Mouse (Mus musculus): ENCODE data around the gene Mgat5. TPM values are rescaled to one million over a fixed set of nuclear protein-coding genes. Genes with fewer than 3 reads are reported as not detected.
A peak's percentile ranks its signal among the peaks of the same experiment; 100 is the strongest.

Gene Mgat5
- total RNA-seq, 1 experiment = 11.0 TPM

DNA sequence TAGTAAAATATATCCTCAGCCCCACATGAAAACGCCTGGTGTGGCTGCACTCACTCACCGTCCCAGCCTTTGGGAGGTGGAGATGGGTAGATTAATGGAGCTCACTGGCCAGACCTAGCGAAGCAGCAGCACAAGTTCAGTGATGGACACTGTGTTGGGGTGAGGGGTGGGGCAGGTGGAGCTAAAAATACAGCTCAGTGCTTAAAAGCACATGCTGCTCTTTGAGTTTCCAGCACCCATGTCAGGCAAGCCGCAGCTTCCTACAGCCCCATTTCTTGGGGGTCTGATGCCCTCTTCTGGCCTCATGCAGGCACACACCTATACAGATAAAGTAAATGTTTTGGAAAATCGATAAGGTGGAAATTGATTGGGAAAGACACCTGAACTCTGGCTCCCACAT lies 204.7 kb downstream of the Mgat5 start:
- no peaks in the 10 kb centered on the region for H3K36me3 ChIP-seq (ENCODE audit: control insufficient read depth, insufficient read depth, low read length, poor library complexity, severe bottlenecking)
- H3K4me3 ChIP-seq (ENCODE audit: insufficient read depth in 1 of 2, low read depth in 1 of 2, low read length in 2 of 2, poor library complexity in 1 of 2, severe bottlenecking in 1 of 2) = no peak overlapping the region
- TF ChIP-seq HCFC1 (IDR thresholded peaks at IDR 0.05; ENCODE audit: borderline replicate concordance, insufficient read depth, low read length) = no peak
- peak; percentile 40; the same call in 1 of the 2 replicates for TF ChIP-seq ZC3H11A (IDR thresholded peaks at IDR 0.05; ENCODE audit: borderline replicate concordance, low read depth, low read length)
- H3K9ac ChIP-seq (ENCODE audit: insufficient read depth, low read depth, low read length, poor library complexity, severe bottlenecking) = no peak overlapping the region
- H3K4me1 ChIP-seq (ENCODE audit: control insufficient read depth in 2 of 2, insufficient read depth in 2 of 2, low read length in 2 of 2, poor library complexity in 1 of 2) = 0 out of 4 replicates have a peak, but pooled peaks cover 0 to 3% of the 10 kb centered on the region in 2 experiments
- no peaks in the 10 kb centered on the region for H3K9me3 ChIP-seq (ENCODE audit: control insufficient read depth, insufficient read depth, low read depth, low read length)
- no peak overlapping the region for H3K27ac ChIP-seq (ENCODE audit: insufficient read depth, low read depth, low read length, poor library complexity, severe bottlenecking)
- no peak for DNase-seq (ENCODE audit: low read depth, low spot score)
- in situ Hi-C loops (cut with MboI; ENCODE audit: low sequenced_read_pairs in 2 of 2, unreplicated experiment in 2 of 2) = no loop called here

- no peak for TF ChIP-seq ZC3H11A (IDR thresholded peaks at IDR 0.05; ENCODE audit: borderline replicate concordance, low read depth, low read length)
- no peak for TF ChIP-seq ZNF384 (IDR thresholded peaks at IDR 0.05; ENCODE audit: low read depth, low read length)
- no peak for TF ChIP-seq CHD2 (IDR thresholded peaks at IDR 0.05; ENCODE audit: low read depth, low read length)
- TF ChIP-seq HCFC1 (IDR thresholded peaks at IDR 0.05; ENCODE audit: borderline replicate concordance, insufficient read depth, low read length) = no peak
- no peak for TF ChIP-seq MAFK (IDR thresholded peaks at IDR 0.05; ENCODE audit: insufficient read depth, low read depth, low read length)
- no peak overlapping the region for H3K9ac ChIP-seq (ENCODE audit: insufficient read depth, low read depth, low read length, poor library complexity, severe bottlenecking)
- DNase-seq (ENCODE audit: low read depth, low spot score) = no peak
- H3K9me3 ChIP-seq (ENCODE audit: control insufficient read depth, insufficient read depth, low read depth, low read length) = no peaks in the 10 kb centered on the region
- H3K36me3 ChIP-seq (ENCODE audit: control insufficient read depth, insufficient read depth, low read length, poor library complexity, severe bottlenecking) = no peaks in the 10 kb centered on the region
- no peak overlapping the region for H3K27ac ChIP-seq (ENCODE audit: insufficient read depth, low read depth, low read length, poor library complexity, severe bottlenecking)
- no peak overlapping the region for H3K4me3 ChIP-seq (ENCODE audit: insufficient read depth in 1 of 2, low read depth in 1 of 2, low read length in 2 of 2, poor library complexity in 1 of 2, severe bottlenecking in 1 of 2)
- H3K4me1 ChIP-seq (ENCODE audit: control insufficient read depth in 2 of 2, insufficient read depth in 2 of 2, low read length in 2 of 2, poor library complexity in 1 of 2) = 0 out of 4 replicates have a peak, but pooled peaks cover 0 to under 1% of the 10 kb centered on the region in 2 experiments
- in situ Hi-C loops (cut with MboI; ENCODE audit: low sequenced_read_pairs in 2 of 2, unreplicated experiment in 2 of 2) = no loop called here
Measured at GRCm38 (mm10) chr1:127414500-127414899, 209.7 kb downstream of the Mgat5 start.

GRCm38 (mm10) chr1:127415896-127416295 lies 211.1 kb downstream of the Mgat5 start:
- H3K27ac ChIP-seq (ENCODE audit: insufficient read depth, low read depth, low read length, poor library complexity, severe bottlenecking) = no peak overlapping the region
- in situ Hi-C loops (cut with MboI; ENCODE audit: low sequenced_read_pairs in 2 of 2, unreplicated experiment in 2 of 2) = no loop called here
- peaks cover 0 to under 1% of the 10 kb centered on the region in 2 experiments; a peak in 1 of 4 replicates for H3K4me1 ChIP-seq (ENCODE audit: control insufficient read depth in 2 of 2, insufficient read depth in 2 of 2, low read length in 2 of 2, poor library complexity in 1 of 2)
- no peaks in the 10 kb centered on the region for H3K9me3 ChIP-seq (ENCODE audit: control insufficient read depth, insufficient read depth, low read depth, low read length)
- TF ChIP-seq CHD2 (IDR thresholded peaks at IDR 0.05; ENCODE audit: low read depth, low read length) = no peak
- TF ChIP-seq HCFC1 (IDR thresholded peaks at IDR 0.05; ENCODE audit: borderline replicate concordance, insufficient read depth, low read length) = no peak
- TF ChIP-seq ZC3H11A (IDR thresholded peaks at IDR 0.05; ENCODE audit: borderline replicate concordance, low read depth, low read length) = no peak
- TF ChIP-seq MAFK (IDR thresholded peaks at IDR 0.05; ENCODE audit: insufficient read depth, low read depth, low read length) = no peak
- TF ChIP-seq ZNF384 (IDR thresholded peaks at IDR 0.05; ENCODE audit: low read depth, low read length) = no peak
- no peak for DNase-seq (ENCODE audit: low read depth, low spot score)
- H3K4me3 ChIP-seq (ENCODE audit: insufficient read depth in 1 of 2, low read depth in 1 of 2, low read length in 2 of 2, poor library complexity in 1 of 2, severe bottlenecking in 1 of 2) = no peak overlapping the region
- H3K9ac ChIP-seq (ENCODE audit: insufficient read depth, low read depth, low read length, poor library complexity, severe bottlenecking) = no peak overlapping the region
- no peaks in the 10 kb centered on the region for H3K36me3 ChIP-seq (ENCODE audit: control insufficient read depth, insufficient read depth, low read length, poor library complexity, severe bottlenecking)

- in situ Hi-C loops (cut with MboI; ENCODE audit: low sequenced_read_pairs in 2 of 2, unreplicated experiment in 2 of 2) = no loop called here
- peaks cover 0 to 5% of the 10 kb centered on the region in 2 experiments; a peak in 2 of 4 replicates for H3K4me1 ChIP-seq (ENCODE audit: control insufficient read depth in 2 of 2, insufficient read depth in 2 of 2, low read length in 2 of 2, poor library complexity in 1 of 2)
- H3K27ac ChIP-seq (ENCODE audit: insufficient read depth, low read depth, low read length, poor library complexity, severe bottlenecking) = no peak overlapping the region
- H3K9me3 ChIP-seq (ENCODE audit: control insufficient read depth, insufficient read depth, low read depth, low read length) = no peaks in the 10 kb centered on the region
- no peak for TF ChIP-seq ZNF384 (IDR thresholded peaks at IDR 0.05; ENCODE audit: low read depth, low read length)
- TF ChIP-seq CHD2 (IDR thresholded peaks at IDR 0.05; ENCODE audit: low read depth, low read length) = no peak
- H3K4me3 ChIP-seq (ENCODE audit: insufficient read depth in 1 of 2, low read depth in 1 of 2, low read length in 2 of 2, poor library complexity in 1 of 2, severe bottlenecking in 1 of 2) = no peak overlapping the region
- DNase-seq (ENCODE audit: low read depth, low spot score) = no peak
- H3K36me3 ChIP-seq (ENCODE audit: control insufficient read depth, insufficient read depth, low read length, poor library complexity, severe bottlenecking) = no peaks in the 10 kb centered on the region
- H3K9ac ChIP-seq (ENCODE audit: insufficient read depth, low read depth, low read length, poor library complexity, severe bottlenecking) = no peak overlapping the region
Measured at GRCm38 (mm10) chr1:127416971-127417370, 212.2 kb downstream of the Mgat5 start.

DNA sequence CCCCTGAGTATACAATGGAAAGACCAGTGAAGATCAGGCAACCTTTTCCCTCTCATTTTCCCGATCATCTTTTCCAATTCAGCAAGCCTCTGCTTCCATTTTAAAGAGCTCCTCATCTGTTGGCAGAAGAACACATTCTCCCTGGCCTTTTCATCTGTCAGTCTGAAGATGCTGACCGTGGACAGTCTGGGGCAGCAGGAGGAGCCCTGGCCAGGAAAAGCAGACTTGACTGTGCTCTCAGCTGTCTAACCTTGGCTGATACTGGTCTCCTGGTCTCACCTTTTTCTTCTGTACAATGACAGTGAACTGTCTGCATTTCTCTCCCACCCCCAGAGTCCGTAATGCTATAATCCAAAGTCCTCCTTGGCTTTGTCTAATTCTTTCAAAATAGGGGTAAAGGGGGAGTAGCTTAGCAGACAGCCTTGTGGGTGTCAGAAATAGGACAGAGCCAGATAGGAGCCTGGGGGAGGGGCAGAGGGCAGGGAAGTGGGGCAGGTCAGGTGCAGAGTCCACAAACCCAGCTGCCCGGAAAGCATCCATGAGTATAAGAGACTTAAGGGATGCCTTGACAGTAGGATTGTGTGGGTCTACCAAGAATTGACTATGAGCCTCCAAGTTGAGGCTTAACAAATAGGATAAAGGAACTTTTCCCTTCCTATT lies 214.2 kb downstream of the Mgat5 start:
- Histone ChIP-seq H3K4me1 (ENCODE audit: control insufficient read depth in 2 of 2, insufficient read depth in 2 of 2, low read length in 2 of 2, poor library complexity in 1 of 2) (peaks cover 0 to 5% of the 10 kb centered on the region in 2 experiments; a peak in 2 of 4 replicates), H3K4me3 (ENCODE audit: insufficient read depth in 1 of 2, low read depth in 1 of 2, low read length in 2 of 2, poor library complexity in 1 of 2, severe bottlenecking in 1 of 2) (no peak overlapping the region), H3K36me3 (ENCODE audit: control insufficient read depth, insufficient read depth, low read length, poor library complexity, severe bottlenecking) (no peaks in the 10 kb centered on the region), H3K9me3 (ENCODE audit: control insufficient read depth, insufficient read depth, low read depth, low read length) (no peaks in the 10 kb centered on the region), H3K9ac (ENCODE audit: insufficient read depth, low read depth, low read length, poor library complexity, severe bottlenecking) (no peak overlapping the region), H3K27ac (ENCODE audit: insufficient read depth, low read depth, low read length, poor library complexity, severe bottlenecking) (no peak overlapping the region)
- in situ Hi-C loops (cut with MboI; ENCODE audit: low sequenced_read_pairs in 2 of 2, unreplicated experiment in 2 of 2) = no loop called here
- no peak for DNase-seq (ENCODE audit: low read depth, low spot score)
- TF ChIP-seq ZNF384 (IDR thresholded peaks at IDR 0.05; ENCODE audit: low read depth, low read length) (no peak), HCFC1 (IDR thresholded peaks at IDR 0.05; ENCODE audit: borderline replicate concordance, insufficient read depth, low read length) (no peak), ZC3H11A (IDR thresholded peaks at IDR 0.05; ENCODE audit: borderline replicate concordance, low read depth, low read length) (no peak), MAFK (IDR thresholded peaks at IDR 0.05; ENCODE audit: insufficient read depth, low read depth, low read length) (no peak), CHD2 (IDR thresholded peaks at IDR 0.05; ENCODE audit: low read depth, low read length) (no peak)
